Mouse (Mus musculus): ENCODE measurements around the gene Ppp1cc. TPM values are rescaled to one million over a fixed set of nuclear protein-coding genes. Genes with fewer than 3 reads are reported as not detected.

Ppp1cc gene
- polyA plus RNA-seq (2015; fragmentation: Nextera tagmentation; extraction: Ambion mirVana): 197 and 200 TPM in 2 replicates

DNA sequence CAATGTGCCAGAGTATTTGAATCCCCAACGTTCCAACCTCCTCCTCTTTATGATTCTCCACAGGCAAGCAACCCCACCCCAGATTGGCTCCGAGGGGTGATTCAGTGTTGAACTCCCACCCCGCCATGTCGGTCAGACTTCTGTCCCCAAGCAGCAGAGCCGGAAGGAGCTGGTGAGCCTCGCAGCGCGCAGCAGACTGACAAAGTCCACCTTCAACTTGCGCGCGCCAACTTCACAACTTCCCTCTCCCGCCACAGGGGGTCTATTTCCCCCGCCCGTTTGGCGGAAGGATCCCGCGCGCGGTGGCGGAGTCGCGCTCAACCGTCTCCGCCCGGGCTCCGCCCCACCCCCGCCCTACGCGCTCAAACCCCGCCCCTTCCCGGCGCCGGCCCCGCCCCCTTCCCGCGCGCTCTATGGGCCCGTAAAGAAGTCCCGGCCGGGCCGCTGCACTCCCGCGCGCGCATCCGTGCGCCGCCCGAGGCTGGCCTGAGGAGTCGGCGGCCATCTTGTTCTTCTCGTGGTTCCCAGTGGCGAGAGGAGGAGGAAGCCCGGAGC lies at the start of gene Ppp1cc:
TSS of gene Ppp1cc (plus strand) at position 452 of the 555 bp plus-strand sequence.

DNA sequence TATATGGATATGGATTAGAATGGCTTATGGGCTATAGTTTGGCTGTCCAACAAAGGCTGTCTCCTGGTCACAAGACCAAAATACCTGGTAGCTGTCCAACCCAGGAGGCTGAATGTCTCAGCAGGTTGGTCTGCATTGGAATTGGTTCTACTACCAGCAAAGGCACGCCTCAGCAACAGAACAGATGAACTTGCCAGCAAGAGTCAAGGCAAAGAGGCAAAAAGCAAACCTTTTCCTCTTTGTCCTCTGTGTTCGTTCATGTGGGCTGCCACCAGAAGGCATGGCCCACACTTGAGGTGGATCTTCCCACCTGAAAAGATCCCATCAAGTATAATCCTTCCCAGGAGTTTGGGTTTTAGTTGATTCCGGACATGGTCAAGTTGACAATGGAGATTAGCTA lies 17.4 kb upstream of the Ppp1cc start, which contains the start of gene Ccdc63:
TSS of gene Ccdc63 (minus strand) at position 101 of the 400 bp plus-strand sequence.

DNA sequence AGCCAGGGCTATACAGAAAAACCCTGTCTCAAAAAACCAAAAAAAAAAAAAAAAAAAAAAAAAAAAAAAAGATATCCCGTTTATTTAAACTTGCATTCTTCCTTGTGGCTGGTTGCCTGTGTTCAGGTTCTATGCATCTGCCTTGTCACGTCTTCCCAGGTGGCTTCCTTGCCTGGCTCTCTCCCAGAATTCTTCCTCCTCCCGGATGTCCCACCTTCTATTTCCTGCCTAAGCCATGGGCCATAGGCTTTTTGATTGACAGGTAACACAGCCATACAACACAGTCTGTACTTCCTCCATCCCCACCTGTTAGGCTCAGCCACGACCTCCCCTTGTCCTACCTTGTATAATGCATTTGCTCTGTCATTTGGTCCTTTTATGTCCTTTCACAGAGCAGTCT lies 48.4 kb downstream of the Ppp1cc start, which contains the start of gene Hvcn1:
TSS of gene Hvcn1 (plus strand) at position 330 of the 400 bp plus-strand sequence.

Other genes starting within 250 kb of the Ppp1cc start
- 0.17 and 0.27 TPM in 2 replicates for gene Cux2, start 108.2 kb upstream of the Ppp1cc start, polyA plus RNA-seq (2015; fragmentation: Nextera tagmentation; extraction: Ambion mirVana)
- 4.0 and 5.2 TPM in 2 replicates for gene Myl2, start 57.3 kb upstream of the Ppp1cc start, polyA plus RNA-seq (2015; fragmentation: Nextera tagmentation; extraction: Ambion mirVana)
- gene Ccdc63, start 17.5 kb upstream of the Ppp1cc start, polyA plus RNA-seq (2015; fragmentation: Nextera tagmentation; extraction: Ambion mirVana): 1.8 and 1.9 TPM in 2 replicates
- 6.1 and 10.5 TPM in 2 replicates for gene Hvcn1, start 48.5 kb downstream of the Ppp1cc start, polyA plus RNA-seq (2015; fragmentation: Nextera tagmentation; extraction: Ambion mirVana)
- 2.7 and 4.1 TPM in 2 replicates for gene Tctn1, start 106.2 kb downstream of the Ppp1cc start, polyA plus RNA-seq (2015; fragmentation: Nextera tagmentation; extraction: Ambion mirVana)
- gene Pptc7, start 126.1 kb downstream of the Ppp1cc start, polyA plus RNA-seq (2015; fragmentation: Nextera tagmentation; extraction: Ambion mirVana): 5.1 and 7.0 TPM in 2 replicates
- 4.6 and 5.2 TPM in 2 replicates for gene Rad9b, start 196.0 kb downstream of the Ppp1cc start, polyA plus RNA-seq (2015; fragmentation: Nextera tagmentation; extraction: Ambion mirVana)
- 118 and 123 TPM in 2 replicates for gene Vps29, start 196.1 kb downstream of the Ppp1cc start, polyA plus RNA-seq (2015; fragmentation: Nextera tagmentation; extraction: Ambion mirVana)
- 58.0 and 67.6 TPM in 2 replicates for gene Gpn3, start 213.6 kb downstream of the Ppp1cc start, polyA plus RNA-seq (2015; fragmentation: Nextera tagmentation; extraction: Ambion mirVana)
- 30.1 and 32.6 TPM in 2 replicates for gene Fam216a, start 214.1 kb downstream of the Ppp1cc start, polyA plus RNA-seq (2015; fragmentation: Nextera tagmentation; extraction: Ambion mirVana)
- 147 and 149 TPM in 2 replicates for gene Arpc3, start 233.6 kb downstream of the Ppp1cc start, polyA plus RNA-seq (2015; fragmentation: Nextera tagmentation; extraction: Ambion mirVana)

Measured in spleen, postnatal 0 days (tissue).